Comparison of ENCODE assay signal across 8 mouse cellular contexts in the genomic region with DNA sequence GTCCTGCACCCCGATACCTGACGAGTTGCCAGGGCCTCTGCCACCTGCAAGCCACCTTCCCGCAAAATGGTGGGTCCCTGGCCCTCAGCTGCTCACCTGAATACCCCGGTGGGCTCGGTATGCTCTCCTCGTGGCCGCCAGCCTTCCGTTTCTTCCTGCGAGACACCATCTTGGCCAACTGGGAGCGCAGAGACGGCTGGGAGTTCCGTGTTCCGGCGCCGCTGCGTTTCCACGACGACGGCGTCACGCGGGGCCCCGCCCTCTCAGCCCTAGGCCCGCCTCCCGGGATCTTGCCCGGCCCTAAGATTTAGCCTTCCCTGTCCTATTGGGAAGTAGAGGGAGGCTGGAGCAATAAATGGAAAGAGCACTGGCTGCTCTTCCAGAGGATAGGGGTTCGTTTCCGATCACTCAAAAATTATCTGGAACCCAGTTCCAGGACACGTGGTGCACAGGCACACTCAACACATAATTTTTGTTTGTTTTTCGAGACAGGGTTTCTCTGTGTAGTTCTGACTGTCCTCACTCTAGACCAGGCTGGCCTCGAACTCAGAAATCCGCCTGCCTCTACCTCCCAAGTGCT. TPM values are rescaled to one million over a fixed set of nuclear protein-coding genes. Genes with fewer than 3 reads are reported as not detected.
DNase-seq lines count a peak whose midpoint lies in the region; ATAC-seq and TF ChIP-seq lines count a peak whose summit lies in the region.

A gene (minus strand): TSS at position 236 of the 580 bp plus-strand sequence.

- H3K9ac ChIP-seq in heart, embryonic 11.5 days (ENCODE audit: low read depth, low read length) = peak within 1 kb of the TSS; percentile 82
- H3K9ac ChIP-seq in kidney, embryonic 16.5 days (replicated peaks; ENCODE audit: low read length) = peak within 1 kb of the TSS; percentile 80
- peak within 1 kb of the TSS; percentile 97 for H3K9ac ChIP-seq in liver, adult 2 months (ENCODE audit: low read depth, low read length)

- peak; percentile 97 for ATAC-seq in erythroblast, adult 5-6 weeks (replicated peaks; ENCODE audit: low FRiP score, poor library complexity, severe bottlenecking)
- ATAC-seq in heart, embryonic 11.5 days (replicated peaks; ENCODE audit: insufficient number of reproducible peaks, low FRiP score, low TSS enrichment) = peak; percentile 80
- ATAC-seq in kidney, embryonic 16.5 days (ENCODE audit: low FRiP score, low TSS enrichment) = peak; percentile 93

- H3ac ChIP-seq in myocyte (ENCODE audit: control insufficient read depth, insufficient read length) = peak within 1 kb of the TSS; percentile 50

- no peak for TF ChIP-seq CTCF in liver, adult 2 months (IDR thresholded peaks at IDR 0.05; ENCODE audit: low read depth, low read length)

- H3K4me1 ChIP-seq in heart, embryonic 11.5 days (ENCODE audit: control insufficient read depth, insufficient read depth, low read length) = peaks cover 8% of the 10 kb centered on the region
- H3K4me1 ChIP-seq in kidney, embryonic 16.5 days (ENCODE audit: insufficient read depth, low read length) = peaks cover 4% of the 10 kb centered on the region; the same call in 1 of the 2 replicates
- H3K4me1 ChIP-seq in liver, adult 2 months (ENCODE audit: control insufficient read depth, insufficient read depth, low read length) = peaks cover 5% of the 10 kb centered on the region; the same call in 1 of the 2 replicates

- peak; percentile 86 for DNase-seq in B cell, adult 2 months
- DNase-seq in brain, adult 2 months (ENCODE audit: low read depth, low spot score) = peak; percentile 94
- DNase-seq in liver, adult 2 months (ENCODE audit: extremely low read depth, low read depth, low spot score) = peak; percentile 65
- peak; percentile 77 for DNase-seq in splenic B cell, adult 2 months (ENCODE audit: low read depth, low spot score)

- peak within 1 kb of the TSS; percentile 68; the same call in 1 of the 2 replicates for H3K27ac ChIP-seq in heart, embryonic 11.5 days (ENCODE audit: low read depth, low read length)
- H3K27ac ChIP-seq in kidney, embryonic 16.5 days (ENCODE audit: low read length) = peak within 1 kb of the TSS; percentile 78; the same call in 1 of the 2 replicates
- peak within 1 kb of the TSS; percentile 56 for H3K27ac ChIP-seq in liver, adult 2 months (replicated peaks; ENCODE audit: insufficient read depth, low read depth, low read length)

- peaks cover 9% of the 10 kb centered on the region; the same call in 1 of the 2 replicates for H3K79me2 ChIP-seq in liver, adult 2 months (ENCODE audit: control insufficient read depth, insufficient read depth, low read length)
- peaks cover 25% of the 10 kb centered on the region for H3K79me2 ChIP-seq in myocyte (ENCODE audit: control insufficient read depth, insufficient read depth)

- no peaks in the 10 kb centered on the region for H3K9me3 ChIP-seq in heart, embryonic 11.5 days (replicated peaks; ENCODE audit: control insufficient read depth, low read length)
- H3K9me3 ChIP-seq in kidney, embryonic 16.5 days (ENCODE audit: low read length) = no peaks in the 10 kb centered on the region

- H3K4me3 ChIP-seq in heart, embryonic 11.5 days (ENCODE audit: low read depth, low read length) = peak within 1 kb of the TSS; percentile 94
- H3K4me3 ChIP-seq in kidney, embryonic 16.5 days (ENCODE audit: low read length) = peak within 1 kb of the TSS; percentile 97
- H3K4me3 ChIP-seq in liver, adult 2 months (ENCODE audit: insufficient read depth, low read depth, low read length) = peak within 1 kb of the TSS; percentile 100
- H3K4me3 ChIP-seq in myocyte = peak within 1 kb of the TSS; percentile 84

- no peaks in the 10 kb centered on the region for H3K27me3 ChIP-seq in heart, embryonic 11.5 days (ENCODE audit: control insufficient read depth, insufficient read depth, low read length)
- no peaks in the 10 kb centered on the region for H3K27me3 ChIP-seq in kidney, embryonic 16.5 days (ENCODE audit: insufficient read depth, low read length)
- no peaks in the 10 kb centered on the region for H3K27me3 ChIP-seq in liver, adult 2 months (ENCODE audit: control insufficient read depth, insufficient read depth, low read length)
- H3K27me3 ChIP-seq in myocyte (ENCODE audit: control insufficient read depth, insufficient read depth, insufficient read length) = no peaks in the 10 kb centered on the region
- H3K27me3 ChIP-seq in splenic B cell, adult 2 months (ENCODE audit: control insufficient read depth, insufficient read depth, low read length, poor library complexity, severe bottlenecking) = no peaks in the 10 kb centered on the region

- 8% methylated on average over 32 of the region's 32 CpGs for WGBS in heart, embryonic 11.5 days (ENCODE audit: insufficient replicate concordance)
- 10% methylated on average over 32 of the region's 32 CpGs for WGBS in kidney, embryonic 16.5 days
- 7% methylated on average over 32 of the region's 32 CpGs for WGBS in liver, adult 2 months

- peak within 1 kb of the TSS; percentile 84 for H3K4me2 ChIP-seq in heart, embryonic 11.5 days
- peak within 1 kb of the TSS; percentile 85 for H3K4me2 ChIP-seq in kidney, embryonic 16.5 days (replicated peaks; ENCODE audit: low read depth, low read length)
- peak within 1 kb of the TSS; percentile 94 for H3K4me2 ChIP-seq in myocyte (ENCODE audit: low read depth)

- peaks cover 12% of the 10 kb centered on the region; the same call in 1 of the 2 replicates for H3K36me3 ChIP-seq in heart, embryonic 11.5 days (ENCODE audit: control insufficient read depth, insufficient read depth, low read length)
- peaks cover 47% of the 10 kb centered on the region for H3K36me3 ChIP-seq in kidney, embryonic 16.5 days (ENCODE audit: insufficient read depth, low read length)
- H3K36me3 ChIP-seq in liver, adult 2 months (ENCODE audit: control insufficient read depth, insufficient read depth, low read length) = peaks cover 3% of the 10 kb centered on the region
- H3K36me3 ChIP-seq in myocyte (ENCODE audit: control insufficient read depth, insufficient read depth) = peaks cover 46% of the 10 kb centered on the region
- H3K36me3 ChIP-seq in splenic B cell, adult 2 months (ENCODE audit: control insufficient read depth, insufficient read depth, low read length, poor library complexity, severe bottlenecking) = peaks cover 9% of the 10 kb centered on the region

- TF ChIP-seq POLR2A in liver, adult 2 months (IDR thresholded peaks at IDR 0.05; ENCODE audit: extremely low read depth, insufficient read depth, low read length) = 0 out of 2 replicates have a peak, but pooled peaks have one; percentile 40
- peak; percentile 82 for TF ChIP-seq POLR2A in myocyte (IDR thresholded peaks at IDR 0.05; ENCODE audit: insufficient read length, low read depth)

TF ChIP-seq in myocyte, 11 proteins besides CTCF, POLR2A, EP300 and RAD21:
- TF ChIP-seq MYOG (IDR thresholded peaks at IDR 0.05; ENCODE audit: control insufficient read depth in 1 of 3, insufficient read depth in 1 of 3, insufficient read length in 2 of 3, low read depth in 2 of 3) (peak in 1 of 3 experiments; percentile 33), MAX (IDR thresholded peaks at IDR 0.05; ENCODE audit: low read depth) (no peak), TCF3 (IDR thresholded peaks at IDR 0.05; ENCODE audit: insufficient read length, low read depth) (no peak), POLR2AphosphoS2 (IDR thresholded peaks at IDR 0.05; ENCODE audit: insufficient read length, low read depth) (peak; percentile 88), SRF (IDR thresholded peaks at IDR 0.05; ENCODE audit: control insufficient read depth, insufficient read length, low read depth) (peak; percentile 66), MYOD1 (IDR thresholded peaks at IDR 0.05; ENCODE audit: control insufficient read depth in 1 of 3, insufficient read length in 2 of 3, low read depth in 2 of 3) (peak in 1 of 3 experiments; percentile 28), REST (IDR thresholded peaks at IDR 0.05; ENCODE audit: insufficient read depth, insufficient read length) (no peak), USF1 (IDR thresholded peaks at IDR 0.05; ENCODE audit: low read depth) (peak; percentile 59), CEBPB (IDR thresholded peaks at IDR 0.05; ENCODE audit: insufficient read depth, poor library complexity, severe bottlenecking) (no peak)

RNA-seq across cellular contexts. Expression of the gene that starts here (rescaled TPM):
- total RNA-seq in erythroblast, adult 5-6 weeks (2015; ENCODE audit: low replicate concordance) = 3.3 and 13.0 TPM in 2 replicates
- 9.1 and 30.8 TPM in 2 replicates for total RNA-seq in erythroblast, adult 5-6 weeks (2017; ENCODE audit: low replicate concordance)
- polyA plus RNA-seq in heart, embryonic 11.5 days (2014; fragmentation: Nextera tagmentation; extraction: Ambion mirVana) = 34.9 and 42.7 TPM in 2 replicates
- 67.5 and 69.3 TPM in 2 replicates for polyA plus RNA-seq in kidney, embryonic 16.5 days (2015; fragmentation: Nextera tagmentation; extraction: Ambion mirVana)
- 9.1 and 19.3 TPM in 2 replicates for total RNA-seq in liver, adult 2 months (2014; rRNA removed)
- 44.1 and 44.7 TPM in 2 replicates for polyA plus RNA-seq in liver, adult 2 months (2012; rRNA removed)
- 172 TPM for polyA plus RNA-seq in myocyte (2012; fragmentation: generic; extraction: Trizol)

Comparison
In these comparisons a context has a peak if more than half of its experiments do, and no peak if none do; other contexts are left out.
1. Peak in every context shown above with its lines: DNase-seq, ATAC-seq, H3K4me3 ChIP-seq and H3K27ac ChIP-seq.